Mouse (Mus musculus): ENCODE results near the gene Olfr643. TPM values are rescaled to one million over a fixed set of nuclear protein-coding genes. Genes with fewer than 3 reads are reported as not detected.

Olfr643 gene
- polyA plus RNA-seq, 1 experiment from 2014 or later: not detected

GRCm38 (mm10) chr7:104035145-104035544 lies 102.1 kb downstream of the Olfr643 start, which contains the start of gene Olfr641:
Gene Olfr641 (plus strand): TSS chr7:104035445.
- ATAC-seq (replicated peaks; ENCODE audit: insufficient number of reproducible peaks, low FRiP score, low TSS enrichment): no peak
- Histone ChIP-seq H3K9me3 (replicated peaks; ENCODE audit: control insufficient read depth, low read length) (no peaks in the 10 kb centered on the region), H3K27ac (ENCODE audit: low read depth, low read length) (no peak within 1 kb of the TSS), H3K36me3 (ENCODE audit: control insufficient read depth, insufficient read depth, low read length) (no peaks in the 10 kb centered on the region), H3K4me2 (no peak within 1 kb of the TSS), H3K4me1 (ENCODE audit: control insufficient read depth, insufficient read depth, low read length) (no peaks in the 10 kb centered on the region), H3K9ac (ENCODE audit: low read depth, low read length) (no peak within 1 kb of the TSS), H3K4me3 (ENCODE audit: low read depth, low read length) (no peak within 1 kb of the TSS), H3K27me3 (ENCODE audit: control insufficient read depth, insufficient read depth, low read length) (no peaks in the 10 kb centered on the region)
- WGBS (ENCODE audit: insufficient replicate concordance): 64% methylated on average over 1 of the region's 1 CpGs

GRCm38 (mm10) chr7:104026978-104027377 lies 110.2 kb downstream of the Olfr643 start:
- 75% methylated on average over 3 of the region's 3 CpGs for WGBS (ENCODE audit: insufficient replicate concordance)
- Histone ChIP-seq H3K9ac (ENCODE audit: low read depth, low read length) (no peak overlapping the region), H3K36me3 (ENCODE audit: control insufficient read depth, insufficient read depth, low read length) (no peaks in the 10 kb centered on the region), H3K4me2 (no peak overlapping the region), H3K4me1 (ENCODE audit: control insufficient read depth, insufficient read depth, low read length) (no peaks in the 10 kb centered on the region), H3K4me3 (ENCODE audit: low read depth, low read length) (no peak overlapping the region), H3K9me3 (replicated peaks; ENCODE audit: control insufficient read depth, low read length) (no peaks in the 10 kb centered on the region), H3K27ac (ENCODE audit: low read depth, low read length) (no peak overlapping the region), H3K27me3 (ENCODE audit: control insufficient read depth, insufficient read depth, low read length) (no peaks in the 10 kb centered on the region)
- ATAC-seq (replicated peaks; ENCODE audit: insufficient number of reproducible peaks, low FRiP score, low TSS enrichment): no peak

GRCm38 (mm10) chr7:104025473-104025872 lies 111.7 kb downstream of the Olfr643 start, which contains the start of gene Olfr640:
Gene Olfr640 (minus strand): TSS chr7:104025573.
- no peak within 1 kb of the TSS for H3K4me2 ChIP-seq
- H3K4me1 ChIP-seq (ENCODE audit: control insufficient read depth, insufficient read depth, low read length): no peaks in the 10 kb centered on the region
- no peak within 1 kb of the TSS for H3K27ac ChIP-seq (ENCODE audit: low read depth, low read length)
- no peak within 1 kb of the TSS for H3K4me3 ChIP-seq (ENCODE audit: low read depth, low read length)
- WGBS (ENCODE audit: insufficient replicate concordance): 79% methylated on average over 6 of the region's 6 CpGs
- no peaks in the 10 kb centered on the region for H3K36me3 ChIP-seq (ENCODE audit: control insufficient read depth, insufficient read depth, low read length)
- ATAC-seq (replicated peaks; ENCODE audit: insufficient number of reproducible peaks, low FRiP score, low TSS enrichment): no peak
- no peak within 1 kb of the TSS for H3K9ac ChIP-seq (ENCODE audit: low read depth, low read length)
- H3K9me3 ChIP-seq (replicated peaks; ENCODE audit: control insufficient read depth, low read length): no peaks in the 10 kb centered on the region
- no peaks in the 10 kb centered on the region for H3K27me3 ChIP-seq (ENCODE audit: control insufficient read depth, insufficient read depth, low read length)

- Histone ChIP-seq H3K9ac (ENCODE audit: low read depth, low read length) (no peak overlapping the region), H3K4me2 (no peak overlapping the region), H3K27me3 (ENCODE audit: control insufficient read depth, insufficient read depth, low read length) (no peaks in the 10 kb centered on the region), H3K4me3 (ENCODE audit: low read depth, low read length) (no peak overlapping the region), H3K27ac (ENCODE audit: low read depth, low read length) (no peak overlapping the region), H3K9me3 (replicated peaks; ENCODE audit: control insufficient read depth, low read length) (no peaks in the 10 kb centered on the region), H3K4me1 (ENCODE audit: control insufficient read depth, insufficient read depth, low read length) (no peaks in the 10 kb centered on the region), H3K36me3 (ENCODE audit: control insufficient read depth, insufficient read depth, low read length) (no peaks in the 10 kb centered on the region)
- WGBS (ENCODE audit: insufficient replicate concordance): 85% methylated on average over 6 of the region's 6 CpGs
- no peak for ATAC-seq (replicated peaks; ENCODE audit: insufficient number of reproducible peaks, low FRiP score, low TSS enrichment)
Measured at GRCm38 (mm10) chr7:104021651-104022050, 115.6 kb downstream of the Olfr643 start.

- H3K27me3 ChIP-seq (ENCODE audit: control insufficient read depth, insufficient read depth, low read length): no peaks in the 10 kb centered on the region
- 68% methylated on average over 1 of the region's 1 CpGs for WGBS (ENCODE audit: insufficient replicate concordance)
- ATAC-seq (replicated peaks; ENCODE audit: insufficient number of reproducible peaks, low FRiP score, low TSS enrichment): no peak
Measured at GRCm38 (mm10) chr7:104018953-104019352, 118.3 kb downstream of the Olfr643 start.

GRCm38 (mm10) chr7:104017203-104017602 lies 120.0 kb downstream of the Olfr643 start, which contains the start of gene Olfr639:
Gene Olfr639 (minus strand): TSS chr7:104017303.
- no peak within 1 kb of the TSS for H3K4me3 ChIP-seq (ENCODE audit: low read depth, low read length)
- no peak within 1 kb of the TSS for H3K27ac ChIP-seq (ENCODE audit: low read depth, low read length)
- no peaks in the 10 kb centered on the region for H3K27me3 ChIP-seq (ENCODE audit: control insufficient read depth, insufficient read depth, low read length)
- no peaks in the 10 kb centered on the region for H3K36me3 ChIP-seq (ENCODE audit: control insufficient read depth, insufficient read depth, low read length)
- H3K4me2 ChIP-seq: no peak within 1 kb of the TSS
- ATAC-seq (replicated peaks; ENCODE audit: insufficient number of reproducible peaks, low FRiP score, low TSS enrichment): no peak
- no peaks in the 10 kb centered on the region for H3K4me1 ChIP-seq (ENCODE audit: control insufficient read depth, insufficient read depth, low read length)
- no peak within 1 kb of the TSS for H3K9ac ChIP-seq (ENCODE audit: low read depth, low read length)
- H3K9me3 ChIP-seq (replicated peaks; ENCODE audit: control insufficient read depth, low read length): no peaks in the 10 kb centered on the region

More at GRCm38 (mm10) chr7:104018953-104019352, 118.3 kb downstream of the Olfr643 start:
- Histone ChIP-seq H3K4me2 (no peak overlapping the region), H3K36me3 (ENCODE audit: control insufficient read depth, insufficient read depth, low read length) (no peaks in the 10 kb centered on the region), H3K9ac (ENCODE audit: low read depth, low read length) (no peak overlapping the region), H3K27ac (ENCODE audit: low read depth, low read length) (no peak overlapping the region), H3K9me3 (replicated peaks; ENCODE audit: control insufficient read depth, low read length) (no peaks in the 10 kb centered on the region), H3K4me1 (ENCODE audit: control insufficient read depth, insufficient read depth, low read length) (no peaks in the 10 kb centered on the region), H3K4me3 (ENCODE audit: low read depth, low read length) (no peak overlapping the region)

- Histone ChIP-seq H3K9me3 (replicated peaks; ENCODE audit: control insufficient read depth, low read length) (no peaks in the 10 kb centered on the region), H3K9ac (ENCODE audit: low read depth, low read length) (no peak overlapping the region), H3K27ac (ENCODE audit: low read depth, low read length) (no peak overlapping the region), H3K4me1 (ENCODE audit: control insufficient read depth, insufficient read depth, low read length) (no peaks in the 10 kb centered on the region), H3K27me3 (ENCODE audit: control insufficient read depth, insufficient read depth, low read length) (no peaks in the 10 kb centered on the region), H3K4me2 (no peak overlapping the region), H3K4me3 (ENCODE audit: low read depth, low read length) (no peak overlapping the region), H3K36me3 (ENCODE audit: control insufficient read depth, insufficient read depth, low read length) (no peaks in the 10 kb centered on the region)
- no peak for ATAC-seq (replicated peaks; ENCODE audit: insufficient number of reproducible peaks, low FRiP score, low TSS enrichment)
Measured at GRCm38 (mm10) chr7:103999124-103999523, 138.1 kb downstream of the Olfr643 start.

- H3K36me3 ChIP-seq (ENCODE audit: control insufficient read depth, insufficient read depth, low read length): no peaks in the 10 kb centered on the region
- no peaks in the 10 kb centered on the region for H3K9me3 ChIP-seq (replicated peaks; ENCODE audit: control insufficient read depth, low read length)
- no peak for ATAC-seq (replicated peaks; ENCODE audit: insufficient number of reproducible peaks, low FRiP score, low TSS enrichment)
- H3K4me1 ChIP-seq (ENCODE audit: control insufficient read depth, insufficient read depth, low read length): no peaks in the 10 kb centered on the region
- H3K9ac ChIP-seq (ENCODE audit: low read depth, low read length): no peak within 1 kb of the TSS
- no peak within 1 kb of the TSS for H3K27ac ChIP-seq (ENCODE audit: low read depth, low read length)
- no peaks in the 10 kb centered on the region for H3K27me3 ChIP-seq (ENCODE audit: control insufficient read depth, insufficient read depth, low read length)
- no peak within 1 kb of the TSS for H3K4me2 ChIP-seq
- H3K4me3 ChIP-seq (ENCODE audit: low read depth, low read length): no peak within 1 kb of the TSS
Measured at GRCm38 (mm10) chr7:103998446-103998845, 138.8 kb downstream of the Olfr643 start, which contains the start of gene Olfr638. Gene Olfr638 (plus strand): TSS chr7:103998746.

GRCm38 (mm10) chr7:103971782-103972181 lies 165.4 kb downstream of the Olfr643 start:
- WGBS (ENCODE audit: insufficient replicate concordance): 74% methylated on average over 1 of the region's 1 CpGs
- H3K27me3 ChIP-seq (ENCODE audit: control insufficient read depth, insufficient read depth, low read length): no peaks in the 10 kb centered on the region
- no peak overlapping the region for H3K4me3 ChIP-seq (ENCODE audit: low read depth, low read length)
- H3K4me1 ChIP-seq (ENCODE audit: control insufficient read depth, insufficient read depth, low read length): no peaks in the 10 kb centered on the region
- no peak overlapping the region for H3K9ac ChIP-seq (ENCODE audit: low read depth, low read length)
- ATAC-seq (replicated peaks; ENCODE audit: insufficient number of reproducible peaks, low FRiP score, low TSS enrichment): no peak
- H3K9me3 ChIP-seq (replicated peaks; ENCODE audit: control insufficient read depth, low read length): no peaks in the 10 kb centered on the region
- H3K27ac ChIP-seq (ENCODE audit: low read depth, low read length): no peak overlapping the region
- H3K36me3 ChIP-seq (ENCODE audit: control insufficient read depth, insufficient read depth, low read length): no peaks in the 10 kb centered on the region
- H3K4me2 ChIP-seq: no peak overlapping the region
